Mouse (Mus musculus): Measurements from ENCODE around the gene Ube2g2. TPM values are rescaled to one million over a fixed set of nuclear protein-coding genes. Genes with fewer than 3 reads are reported as not detected.

The Ube2g2 gene
- polyA plus RNA-seq, 1 experiment from 2014 or later, result 91.0 TPM

- Histone ChIP-seq H3K4me2 (ENCODE audit: low read depth, low read length) (no peak overlapping the region), H3K9me3 (replicated peaks; ENCODE audit: control insufficient read depth, low read length) (peaks cover 3% of the 10 kb centered on the region; the same call in 1 of the 2 replicates), H3K4me1 (ENCODE audit: control insufficient read depth, insufficient read depth, low read length) (peaks cover 16% of the 10 kb centered on the region), H3K36me3 (ENCODE audit: control insufficient read depth, insufficient read depth) (peaks cover 8% of the 10 kb centered on the region), H3K27ac (ENCODE audit: low read length) (peak overlapping the region; percentile 98), H3K4me3 (ENCODE audit: low read length) (no peak overlapping the region), H3K9ac (ENCODE audit: low read length) (no peak overlapping the region), H3K27me3 (ENCODE audit: control insufficient read depth, insufficient read depth, low read length) (no peaks in the 10 kb centered on the region)
- 28% methylated on average over 5 of the region's 5 CpGs for WGBS
- no peak for ATAC-seq (replicated peaks; ENCODE audit: extremely low read depth, insufficient read depth, low FRiP score)
Observed at GRCm38 (mm10) chr10:77604958-77605357, 17.1 kb upstream of the Ube2g2 start.

GRCm38 (mm10) chr10:77605368-77605767 is 16.7 kb upstream of the Ube2g2 start:
- peaks cover 16% of the 10 kb centered on the region for H3K4me1 ChIP-seq (ENCODE audit: control insufficient read depth, insufficient read depth, low read length)
- H3K4me2 ChIP-seq (ENCODE audit: low read depth, low read length), result peak overlapping the region; percentile 88
- H3K9me3 ChIP-seq (replicated peaks; ENCODE audit: control insufficient read depth, low read length), result peaks cover 3% of the 10 kb centered on the region; the same call in 1 of the 2 replicates
- H3K9ac ChIP-seq (ENCODE audit: low read length), result peak overlapping the region; percentile 89
- no peak for ATAC-seq (replicated peaks; ENCODE audit: extremely low read depth, insufficient read depth, low FRiP score)
- 21% methylated on average over 1 of the region's 1 CpGs for WGBS
- H3K36me3 ChIP-seq (ENCODE audit: control insufficient read depth, insufficient read depth), result peaks cover 10% of the 10 kb centered on the region
- H3K27me3 ChIP-seq (ENCODE audit: control insufficient read depth, insufficient read depth, low read length), result no peaks in the 10 kb centered on the region
- peak overlapping the region; percentile 98 for H3K27ac ChIP-seq (ENCODE audit: low read length)
- peak overlapping the region; percentile 88 for H3K4me3 ChIP-seq (ENCODE audit: low read length)

- H3K4me3 ChIP-seq (ENCODE audit: low read length), result peak within 1 kb of the TSS; percentile 88
- peak within 1 kb of the TSS; percentile 89 for H3K9ac ChIP-seq (ENCODE audit: low read length)
- WGBS, result 1% methylated on average over 107 of the region's 119 CpGs
- peaks cover 3% of the 10 kb centered on the region; the same call in 1 of the 2 replicates for H3K9me3 ChIP-seq (replicated peaks; ENCODE audit: control insufficient read depth, low read length)
- H3K27ac ChIP-seq (ENCODE audit: low read length), result peak within 1 kb of the TSS; percentile 98
- H3K27me3 ChIP-seq (ENCODE audit: control insufficient read depth, insufficient read depth, low read length), result no peaks in the 10 kb centered on the region
- H3K36me3 ChIP-seq (ENCODE audit: control insufficient read depth, insufficient read depth), result peaks cover 18% of the 10 kb centered on the region
- H3K4me1 ChIP-seq (ENCODE audit: control insufficient read depth, insufficient read depth, low read length), result peaks cover 16% of the 10 kb centered on the region
- H3K4me2 ChIP-seq (ENCODE audit: low read depth, low read length), result peak within 1 kb of the TSS; percentile 88
- ATAC-seq (replicated peaks; ENCODE audit: extremely low read depth, insufficient read depth, low FRiP score), result peak; percentile 90
Observed at GRCm38 (mm10) chr10:77605908-77606826, 15.9 kb upstream of the Ube2g2 start, which contains the start of the genes Sumo3 and Gm49325. Gene Sumo3, plus strand, starts transcription at chr10:77606097. Gene Gm49325, plus strand, starts transcription at chr10:77606197.

- WGBS, result 31% methylated on average over 7 of the region's 7 CpGs
- Histone ChIP-seq H3K9ac (ENCODE audit: low read length) (peak overlapping the region; percentile 89), H3K9me3 (replicated peaks; ENCODE audit: control insufficient read depth, low read length) (0 out of 2 replicates have a peak, but pooled peaks cover 3% of the 10 kb centered on the region), H3K4me2 (ENCODE audit: low read depth, low read length) (peak overlapping the region; percentile 88), H3K27me3 (ENCODE audit: control insufficient read depth, insufficient read depth, low read length) (no peaks in the 10 kb centered on the region), H3K36me3 (ENCODE audit: control insufficient read depth, insufficient read depth) (peaks cover 23% of the 10 kb centered on the region), H3K27ac (ENCODE audit: low read length) (peak overlapping the region; percentile 98), H3K4me3 (ENCODE audit: low read length) (peak overlapping the region; percentile 88), H3K4me1 (ENCODE audit: control insufficient read depth, insufficient read depth, low read length) (peaks cover 16% of the 10 kb centered on the region)
- ATAC-seq (replicated peaks; ENCODE audit: extremely low read depth, insufficient read depth, low FRiP score), result no peak
Observed at GRCm38 (mm10) chr10:77606855-77607254, 15.2 kb upstream of the Ube2g2 start.

GRCm38 (mm10) chr10:77607441-77607840 is 14.6 kb upstream of the Ube2g2 start:
- ATAC-seq (replicated peaks; ENCODE audit: extremely low read depth, insufficient read depth, low FRiP score), result no peak
- no peaks in the 10 kb centered on the region for H3K27me3 ChIP-seq (ENCODE audit: control insufficient read depth, insufficient read depth, low read length)
- H3K9ac ChIP-seq (ENCODE audit: low read length), result peak overlapping the region; percentile 89
- H3K4me2 ChIP-seq (ENCODE audit: low read depth, low read length), result peak overlapping the region; percentile 88
- peaks cover 24% of the 10 kb centered on the region for H3K36me3 ChIP-seq (ENCODE audit: control insufficient read depth, insufficient read depth)
- peaks cover 16% of the 10 kb centered on the region for H3K4me1 ChIP-seq (ENCODE audit: control insufficient read depth, insufficient read depth, low read length)
- H3K4me3 ChIP-seq (ENCODE audit: low read length), result peak overlapping the region; percentile 88
- 68% methylated on average over 5 of the region's 5 CpGs for WGBS
- H3K27ac ChIP-seq (ENCODE audit: low read length), result no peak overlapping the region; the same call in 1 of the 2 replicates
- H3K9me3 ChIP-seq (replicated peaks; ENCODE audit: control insufficient read depth, low read length), result 0 out of 2 replicates have a peak, but pooled peaks cover 3% of the 10 kb centered on the region

- Histone ChIP-seq H3K4me1 (ENCODE audit: control insufficient read depth, insufficient read depth, low read length) (peaks cover 22% of the 10 kb centered on the region), H3K4me2 (ENCODE audit: low read depth, low read length) (no peak overlapping the region), H3K36me3 (ENCODE audit: control insufficient read depth, insufficient read depth) (peaks cover 24% of the 10 kb centered on the region), H3K9ac (ENCODE audit: low read length) (no peak overlapping the region), H3K4me3 (ENCODE audit: low read length) (no peak overlapping the region), H3K27ac (ENCODE audit: low read length) (no peak overlapping the region), H3K27me3 (ENCODE audit: control insufficient read depth, insufficient read depth, low read length) (no peaks in the 10 kb centered on the region), H3K9me3 (replicated peaks; ENCODE audit: control insufficient read depth, low read length) (0 out of 2 replicates have a peak, but pooled peaks cover 3% of the 10 kb centered on the region)
- 94% methylated on average over 8 of the region's 8 CpGs for WGBS
- no peak for ATAC-seq (replicated peaks; ENCODE audit: extremely low read depth, insufficient read depth, low FRiP score)
Observed at GRCm38 (mm10) chr10:77608589-77608988, 13.5 kb upstream of the Ube2g2 start.

GRCm38 (mm10) chr10:77610221-77610961 is 11.7 kb upstream of the Ube2g2 start:
- peaks cover 17% of the 10 kb centered on the region for H3K4me1 ChIP-seq (ENCODE audit: control insufficient read depth, insufficient read depth, low read length)
- H3K27ac ChIP-seq (ENCODE audit: low read length), result no peak overlapping the region
- 88% methylated on average over 8 of the region's 8 CpGs for WGBS
- no peak for ATAC-seq (replicated peaks; ENCODE audit: extremely low read depth, insufficient read depth, low FRiP score)
- no peak overlapping the region for H3K9ac ChIP-seq (ENCODE audit: low read length)
- no peaks in the 10 kb centered on the region for H3K9me3 ChIP-seq (replicated peaks; ENCODE audit: control insufficient read depth, low read length)
- H3K27me3 ChIP-seq (ENCODE audit: control insufficient read depth, insufficient read depth, low read length), result no peaks in the 10 kb centered on the region
- H3K36me3 ChIP-seq (ENCODE audit: control insufficient read depth, insufficient read depth), result peaks cover 35% of the 10 kb centered on the region
- H3K4me3 ChIP-seq (ENCODE audit: low read length), result no peak overlapping the region
- H3K4me2 ChIP-seq (ENCODE audit: low read depth, low read length), result no peak overlapping the region

GRCm38 (mm10) chr10:77613409-77613808 is 8.7 kb upstream of the Ube2g2 start:
- 56% methylated on average over 3 of the region's 3 CpGs for WGBS
- no peaks in the 10 kb centered on the region for H3K9me3 ChIP-seq (replicated peaks; ENCODE audit: control insufficient read depth, low read length)
- peaks cover 50% of the 10 kb centered on the region for H3K36me3 ChIP-seq (ENCODE audit: control insufficient read depth, insufficient read depth)
- peak; percentile 76 for ATAC-seq (replicated peaks; ENCODE audit: extremely low read depth, insufficient read depth, low FRiP score)
- peaks cover 6% of the 10 kb centered on the region for H3K4me1 ChIP-seq (ENCODE audit: control insufficient read depth, insufficient read depth, low read length)
- peak overlapping the region; percentile 76 for H3K27ac ChIP-seq (ENCODE audit: low read length)
- no peak overlapping the region for H3K4me3 ChIP-seq (ENCODE audit: low read length)
- 0 out of 2 replicates have a peak overlapping the region, but pooled peaks have one; percentile 25 for H3K9ac ChIP-seq (ENCODE audit: low read length)
- H3K4me2 ChIP-seq (ENCODE audit: low read depth, low read length), result no peak overlapping the region
- no peaks in the 10 kb centered on the region for H3K27me3 ChIP-seq (ENCODE audit: control insufficient read depth, insufficient read depth, low read length)

Measured in heart, embryonic 16.5 days (tissue).